Mouse (Mus musculus) cerebellum, adult 9-10 months (tissue): ENCODE data around the gene Pcolce.
A peak's percentile ranks its signal among the peaks of the same experiment; 100 is the strongest.

Source experiments
- DNase-seq: peaks from one replicate; pipeline ENCODE4 v3.0.0; 2022

The Pcolce gene

GRCm38 (mm10) chr5:137613550-137613949 is at the start of gene Pcolce:
TSS of gene Pcolce (minus strand) at chr5:137613784.
- no peak for DNase-seq

- DNase-seq: no peak
Measured at GRCm38 (mm10) chr5:137663057-137663456, 49.5 kb upstream of the Pcolce start.

GRCm38 (mm10) chr5:137660064-137660688 is 46.6 kb upstream of the Pcolce start:
- no peak for DNase-seq

GRCm38 (mm10) chr5:137656977-137657376 is 43.4 kb upstream of the Pcolce start:
- peak; percentile 83 for DNase-seq

- no peak for DNase-seq
Measured at GRCm38 (mm10) chr5:137654746-137655145, 41.2 kb upstream of the Pcolce start.

- no peak for DNase-seq
Measured at GRCm38 (mm10) chr5:137653366-137653765, 39.8 kb upstream of the Pcolce start.

- DNase-seq: peak; percentile 86
Measured at GRCm38 (mm10) chr5:137652474-137652873, 38.9 kb upstream of the Pcolce start.

- DNase-seq: no peak
Measured at GRCm38 (mm10) chr5:137649669-137650571, 36.3 kb upstream of the Pcolce start.

GRCm38 (mm10) chr5:137649251-137649650 is 35.7 kb upstream of the Pcolce start:
- DNase-seq: no peak

- no peak for DNase-seq
Measured at GRCm38 (mm10) chr5:137647827-137648601, 34.4 kb upstream of the Pcolce start.

- DNase-seq: no peak
Measured at GRCm38 (mm10) chr5:137645652-137646091, 32.1 kb upstream of the Pcolce start, which contains the start of gene Irs3. TSS of gene Irs3 (minus strand) at chr5:137645714.

- DNase-seq: no peak
Measured at GRCm38 (mm10) chr5:137645091-137645651, 31.6 kb upstream of the Pcolce start.

- DNase-seq: no peak
Measured at GRCm38 (mm10) chr5:137644484-137644883, 30.9 kb upstream of the Pcolce start.

GRCm38 (mm10) chr5:137642886-137643285 is 29.3 kb upstream of the Pcolce start:
- DNase-seq: no peak

- no peak for DNase-seq
Measured at GRCm38 (mm10) chr5:137641054-137641453, 27.5 kb upstream of the Pcolce start, which contains the start of gene Sap25. TSS of gene Sap25 (plus strand) at chr5:137641334.

GRCm38 (mm10) chr5:137639472-137639871 is 25.9 kb upstream of the Pcolce start:
- DNase-seq: no peak

GRCm38 (mm10) chr5:137633397-137634084 is 20.0 kb upstream of the Pcolce start:
- DNase-seq: no peak

GRCm38 (mm10) chr5:137631591-137631990 is 18.0 kb upstream of the Pcolce start:
- no peak for DNase-seq

- DNase-seq: no peak
Measured at GRCm38 (mm10) chr5:137631171-137631570, 17.6 kb upstream of the Pcolce start.

- DNase-seq: peak; percentile 38
Measured at GRCm38 (mm10) chr5:137630602-137631001, 17.0 kb upstream of the Pcolce start.

GRCm38 (mm10) chr5:137629906-137630545 is 16.4 kb upstream of the Pcolce start:
- DNase-seq: peak; percentile 44

GRCm38 (mm10) chr5:137629306-137629721 is 15.7 kb upstream of the Pcolce start:
- peak; percentile 80 for DNase-seq
